Mouse (Mus musculus) hindbrain, embryonic 13.5 days (tissue): ENCODE measurements at regions not wholly inside any gene's neighbourhood (a gene's known extent, or its start where the extent isn't known, plus 50 kb on each side); places are given as distances from the start of the nearest gene placed in this dataset.

Source experiments
- ATAC-seq: fragments of 200-750 bp; cut with Nextera tagmentation; 2 replicates; pipeline ENCODE4 v1.8.0; 2017; ENCODE audit warnings: moderate TSS enrichment; ENCODE audit not compliant: low FRiP score
- H3K27ac ChIP-seq: fragments of 300-500 bp; sonication (generic); 2 replicates; pipeline ENCODE4 v1.5.1; 2015; ENCODE audit warnings: inconsistent platforms, mild to moderate bottlenecking, moderate library complexity
- H3K27me3 ChIP-seq: fragments of 300-500 bp; sonication (generic); 2 replicates; pipeline ENCODE4 v1.6.1; 2015; ENCODE audit warnings: mild to moderate bottlenecking, inconsistent platforms
- H3K36me3 ChIP-seq: fragments of 300-500 bp; sonication (generic); 2 replicates; pipeline ENCODE4 v1.6.1; 2015; ENCODE audit warnings: mild to moderate bottlenecking, inconsistent platforms
- H3K4me1 ChIP-seq: fragments of 300-500 bp; sonication (generic); replicated peaks from 2 replicates; pipeline ENCODE4 v1.6.1; 2015; ENCODE audit warnings: inconsistent platforms
- H3K4me2 ChIP-seq: fragments of 300-500 bp; sonication (generic); 2 replicates; pipeline ENCODE4 v1.6.1; 2015; ENCODE audit warnings: inconsistent platforms, mild to moderate bottlenecking, moderate library complexity
- H3K4me3 ChIP-seq: fragments of 300-500 bp; sonication (generic); 2 replicates; pipeline ENCODE4 v1.5.1; 2015; ENCODE audit warnings: mild to moderate bottlenecking, inconsistent platforms
- H3K9ac ChIP-seq: fragments of 300-500 bp; sonication (generic); 2 replicates; pipeline ENCODE4 v1.6.1; 2015; ENCODE audit warnings: mild to moderate bottlenecking, inconsistent platforms
- H3K9me3 ChIP-seq: fragments of 300-500 bp; sonication (generic); 2 replicates; pipeline ENCODE4 v1.6.1; 2016; ENCODE audit warnings: inconsistent platforms
- WGBS: fragments of 180-500 bp; shearing (Covaris S2); methylation state at CpG from one replicate; pipeline ENCODE4 v1.1.7; 2015; 5-methylcytosine and 5-hydroxymethylcytosine counted together

DNA sequence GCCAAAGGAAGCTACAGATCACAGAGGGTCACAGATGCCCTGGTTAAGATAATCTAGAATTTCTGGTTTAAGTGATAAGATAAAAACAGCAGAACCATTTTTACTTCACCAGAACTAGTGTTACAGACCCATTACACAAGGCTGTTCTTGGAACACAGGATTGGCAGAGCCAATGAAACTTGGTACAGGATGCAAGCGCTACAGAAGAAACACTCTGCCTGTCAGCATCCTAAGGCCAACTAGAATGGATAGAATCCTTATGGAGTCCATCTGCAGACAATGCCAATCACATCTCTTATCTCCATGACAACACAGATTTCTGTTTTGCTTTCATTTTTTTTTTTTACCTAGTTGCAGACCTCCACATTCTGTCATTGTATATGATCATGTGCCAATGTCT, 759.4 kb upstream of the Stxbp6 start:
- Histone ChIP-seq H3K4me3 (no peak overlapping the region), H3K27ac (no peak overlapping the region), H3K4me1 (peaks cover 16% of the 10 kb centered on the region), H3K4me2 (no peak overlapping the region), H3K9me3 (0 out of 2 replicates have a peak, but pooled peaks cover 6% of the 10 kb centered on the region), H3K9ac (no peak overlapping the region), H3K36me3 (no peaks in the 10 kb centered on the region), H3K27me3 (no peaks in the 10 kb centered on the region)
- 75% methylated on average over 1 of the region's 1 CpGs for WGBS
- ATAC-seq = no peak

DNA sequence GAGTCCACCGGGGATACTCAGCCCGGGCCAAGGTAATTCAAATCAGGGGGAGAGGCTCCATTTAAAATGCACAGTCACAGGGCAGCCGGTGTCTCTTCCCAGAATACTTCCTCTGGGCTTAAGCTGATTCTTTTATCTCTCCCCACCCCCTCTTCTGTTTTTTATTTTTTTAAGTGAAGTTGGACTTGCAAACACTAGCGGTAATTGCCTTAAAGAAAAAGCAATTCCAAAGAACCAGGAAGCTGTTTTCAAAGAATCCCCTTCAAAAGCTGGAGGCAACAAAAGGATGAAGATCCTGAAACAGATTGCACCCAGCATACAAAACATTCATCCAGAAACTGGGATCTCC, 758.9 kb upstream of the Stxbp6 start:
- H3K9me3 ChIP-seq = 0 out of 2 replicates have a peak, but pooled peaks cover 6% of the 10 kb centered on the region
- H3K27ac ChIP-seq = 0 out of 2 replicates have a peak overlapping the region, but pooled peaks have one; percentile 12
- no peaks in the 10 kb centered on the region for H3K36me3 ChIP-seq
- peaks cover 16% of the 10 kb centered on the region for H3K4me1 ChIP-seq
- no peak overlapping the region for H3K4me3 ChIP-seq
- H3K9ac ChIP-seq = no peak overlapping the region
- WGBS = 7% methylated on average over 4 of the region's 4 CpGs
- peak; percentile 68 for ATAC-seq
- no peak overlapping the region for H3K4me2 ChIP-seq
- H3K27me3 ChIP-seq = no peaks in the 10 kb centered on the region

DNA sequence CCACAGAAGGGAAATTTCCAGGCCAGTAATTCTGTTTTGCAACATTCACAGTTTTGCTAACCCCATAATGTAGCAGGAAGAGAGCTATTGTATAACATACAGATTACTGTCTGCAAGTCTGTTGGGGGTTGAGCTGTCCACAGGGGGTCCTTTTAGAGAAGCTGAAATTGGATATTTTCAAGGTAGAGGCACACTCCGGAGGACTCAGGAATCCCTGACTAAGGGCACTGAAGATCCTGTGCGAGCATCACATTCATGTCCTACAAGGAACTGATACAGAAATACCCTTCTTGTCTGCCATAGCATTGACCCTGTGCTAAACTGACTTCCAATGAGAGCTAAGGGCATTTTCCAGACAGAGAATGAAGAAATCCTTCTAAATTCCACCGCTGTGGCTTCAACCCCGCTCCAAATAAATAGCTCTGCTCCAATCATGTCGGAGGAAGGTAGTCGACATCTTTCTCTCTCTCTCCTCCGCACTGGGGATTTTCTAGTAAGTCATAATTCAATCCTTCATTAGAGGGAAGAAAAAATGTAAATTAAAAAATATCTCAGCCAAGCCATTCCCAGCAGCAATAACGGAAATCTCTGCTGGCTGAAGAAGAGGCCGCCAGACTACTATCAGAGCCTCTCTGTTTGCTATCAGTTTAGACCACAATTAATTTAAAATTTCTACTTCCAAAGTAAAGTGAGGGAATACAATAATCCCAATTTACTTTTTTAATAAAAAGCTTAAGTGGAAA, 758.3 kb upstream of the Stxbp6 start:
- no peak overlapping the region for H3K4me2 ChIP-seq
- WGBS = 32% methylated on average over 9 of the region's 9 CpGs

DNA sequence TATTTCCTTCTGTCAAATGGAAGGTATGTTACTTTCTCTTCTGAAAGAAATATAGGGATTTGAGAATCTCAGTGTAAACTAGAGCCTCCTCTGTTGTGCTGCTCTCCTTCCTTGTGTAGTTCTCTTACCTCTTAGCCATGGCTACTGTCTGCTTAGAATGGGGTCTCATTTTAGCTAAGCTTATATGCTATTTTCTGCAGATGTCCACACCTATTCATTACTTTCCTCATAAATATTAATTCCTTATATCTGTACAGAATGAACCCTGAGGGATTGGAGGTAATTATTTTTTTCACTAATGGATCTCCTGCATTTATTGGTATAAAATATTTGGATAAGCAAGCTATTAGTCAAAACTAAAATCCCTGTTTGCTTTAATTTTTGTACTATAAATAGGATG, 750.4 kb upstream of the Stxbp6 start:
- no peak overlapping the region for H3K4me3 ChIP-seq
- H3K27me3 ChIP-seq = no peaks in the 10 kb centered on the region
- ATAC-seq = 0 out of 2 replicates have a peak, but pooled peaks have one; percentile 43
- no peaks in the 10 kb centered on the region for H3K9me3 ChIP-seq
- no peaks in the 10 kb centered on the region for H3K36me3 ChIP-seq
- no peak overlapping the region for H3K4me2 ChIP-seq
- H3K9ac ChIP-seq = no peak overlapping the region
- H3K4me1 ChIP-seq = no peaks in the 10 kb centered on the region
- no peak overlapping the region for H3K27ac ChIP-seq

More for the DNA sequence above, 758.3 kb upstream of the Stxbp6 start:
- ATAC-seq = 0 out of 2 replicates have a peak, but pooled peaks have one; percentile 52
- Histone ChIP-seq H3K27me3 (no peaks in the 10 kb centered on the region), H3K36me3 (no peaks in the 10 kb centered on the region), H3K27ac (peak overlapping the region; percentile 41; the same call in 1 of the 2 replicates), H3K4me1 (peaks cover 16% of the 10 kb centered on the region), H3K9me3 (0 out of 2 replicates have a peak, but pooled peaks cover 6% of the 10 kb centered on the region), H3K4me3 (no peak overlapping the region), H3K9ac (no peak overlapping the region)
